Mouse (Mus musculus): ENCODE measurements at regions not wholly inside any gene's neighbourhood (a gene's known extent, or its start where the extent isn't known, plus 50 kb on each side); places are given as distances from the start of the nearest gene placed in this dataset.

GRCm38 (mm10) chr1:169252189-169252588, 279.1 kb downstream of the Nuf2 start:
- TF ChIP-seq CTCF (IDR thresholded peaks at IDR 0.05; ENCODE audit: extremely low read depth, insufficient read depth, low read length): no peak
- TF ChIP-seq POLR2A (IDR thresholded peaks at IDR 0.05; ENCODE audit: extremely low read depth, insufficient read depth, low read length): no peak
- H3K27ac ChIP-seq (ENCODE audit: insufficient read depth, low read length): no peak overlapping the region
- no peaks in the 10 kb centered on the region for H3K4me1 ChIP-seq (ENCODE audit: control insufficient read depth, insufficient read depth, low read length)
- no peak overlapping the region for H3K4me3 ChIP-seq (ENCODE audit: insufficient read depth, low read length)

DNA sequence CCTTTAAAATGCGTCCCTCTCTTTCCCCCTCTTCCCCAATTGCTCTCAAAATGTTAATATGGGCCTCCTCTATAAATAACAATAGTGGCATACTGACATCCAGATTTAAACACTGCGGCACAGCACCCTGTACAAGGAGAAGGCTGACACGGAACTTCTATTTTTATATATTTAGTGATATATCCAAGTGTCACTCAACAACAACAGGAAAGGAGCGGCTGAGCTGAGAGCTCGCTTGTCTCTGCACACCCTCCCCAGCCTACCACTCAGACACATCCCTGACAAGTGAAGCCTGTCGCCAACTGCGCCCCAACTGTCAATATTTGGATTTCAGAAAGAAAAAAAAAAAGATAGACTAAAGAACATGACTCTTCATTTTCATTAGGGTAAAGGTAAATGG, 282.2 kb downstream of the Nuf2 start:
- H3K27ac ChIP-seq (ENCODE audit: insufficient read depth, low read length): no peak overlapping the region
- no peaks in the 10 kb centered on the region for H3K4me1 ChIP-seq (ENCODE audit: control insufficient read depth, insufficient read depth, low read length)
- TF ChIP-seq CTCF (IDR thresholded peaks at IDR 0.05; ENCODE audit: extremely low read depth, insufficient read depth, low read length) (no peak), POLR2A (IDR thresholded peaks at IDR 0.05; ENCODE audit: extremely low read depth, insufficient read depth, low read length) (no peak)
- no peak overlapping the region for H3K4me3 ChIP-seq (ENCODE audit: insufficient read depth, low read length)

DNA sequence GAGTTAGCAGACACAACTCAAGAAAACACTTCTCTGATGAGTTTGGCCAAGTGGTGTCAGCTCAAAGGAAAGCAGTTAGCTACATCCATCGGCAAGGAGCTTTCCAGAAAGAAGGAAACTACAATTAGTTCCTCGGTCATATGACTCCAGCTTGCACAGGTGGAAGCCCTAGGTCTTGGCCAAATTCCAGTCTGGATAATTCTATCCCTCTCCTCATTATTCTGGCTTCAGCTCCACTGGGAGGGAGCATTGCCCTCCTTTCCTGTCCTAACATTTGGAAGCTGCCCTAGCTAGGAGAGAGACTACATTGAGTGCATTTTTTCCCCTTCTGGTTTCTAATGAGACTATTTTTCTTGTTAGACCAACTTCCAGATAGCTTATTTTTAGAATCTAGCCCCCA, 290.9 kb downstream of the Nuf2 start:
- H3K27ac ChIP-seq (ENCODE audit: insufficient read depth, low read length): no peak overlapping the region
- H3K4me3 ChIP-seq (ENCODE audit: insufficient read depth, low read length): no peak overlapping the region
- TF ChIP-seq CTCF (IDR thresholded peaks at IDR 0.05; ENCODE audit: extremely low read depth, insufficient read depth, low read length) (no peak), POLR2A (IDR thresholded peaks at IDR 0.05; ENCODE audit: extremely low read depth, insufficient read depth, low read length) (no peak)
- H3K4me1 ChIP-seq (ENCODE audit: control insufficient read depth, insufficient read depth, low read length): no peaks in the 10 kb centered on the region

GRCm38 (mm10) chr1:169238671-169239090, 292.6 kb downstream of the Nuf2 start:
- Histone ChIP-seq H3K4me1 (ENCODE audit: control insufficient read depth, insufficient read depth, low read length) (no peaks in the 10 kb centered on the region), H3K27ac (ENCODE audit: insufficient read depth, low read length) (no peak overlapping the region), H3K4me3 (ENCODE audit: insufficient read depth, low read length) (no peak overlapping the region)
- no peak for TF ChIP-seq CTCF (IDR thresholded peaks at IDR 0.05; ENCODE audit: extremely low read depth, insufficient read depth, low read length)
- TF ChIP-seq POLR2A (IDR thresholded peaks at IDR 0.05; ENCODE audit: extremely low read depth, insufficient read depth, low read length): no peak

GRCm38 (mm10) chr1:169235276-169235681, 296.0 kb downstream of the Nuf2 start:
- Histone ChIP-seq H3K4me3 (ENCODE audit: insufficient read depth, low read length) (no peak overlapping the region), H3K4me1 (ENCODE audit: control insufficient read depth, insufficient read depth, low read length) (no peaks in the 10 kb centered on the region), H3K27ac (ENCODE audit: insufficient read depth, low read length) (no peak overlapping the region)
- no peak for TF ChIP-seq POLR2A (IDR thresholded peaks at IDR 0.05; ENCODE audit: extremely low read depth, insufficient read depth, low read length)

GRCm38 (mm10) chr1:169233368-169233767, 297.9 kb downstream of the Nuf2 start:
- Histone ChIP-seq H3K4me3 (ENCODE audit: insufficient read depth, low read length) (no peak overlapping the region), H3K4me1 (ENCODE audit: control insufficient read depth, insufficient read depth, low read length) (no peaks in the 10 kb centered on the region), H3K27ac (ENCODE audit: insufficient read depth, low read length) (no peak overlapping the region)
- no peak for TF ChIP-seq CTCF (IDR thresholded peaks at IDR 0.05; ENCODE audit: extremely low read depth, insufficient read depth, low read length)
- no peak for TF ChIP-seq POLR2A (IDR thresholded peaks at IDR 0.05; ENCODE audit: extremely low read depth, insufficient read depth, low read length)

DNA sequence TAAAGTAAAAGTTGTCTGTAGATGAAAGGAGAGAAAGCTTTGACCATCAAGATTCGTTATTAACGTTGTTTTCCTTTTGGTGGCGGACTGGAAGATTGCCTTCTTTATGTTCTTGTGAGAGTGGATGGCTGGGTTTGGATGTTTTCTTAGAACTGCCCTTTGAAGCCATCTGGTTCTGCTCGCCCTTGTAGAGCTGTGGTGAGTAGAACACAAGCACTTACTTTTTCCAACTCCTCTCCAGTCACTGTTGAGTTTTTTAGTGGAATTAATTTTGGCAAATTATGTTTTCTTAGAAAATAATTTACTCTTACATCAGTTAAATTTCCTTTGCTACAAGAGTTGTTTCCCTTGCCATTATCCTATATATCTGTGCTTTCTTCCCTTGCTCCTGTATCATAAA, 301.2 kb downstream of the Nuf2 start:
- TF ChIP-seq POLR2A (IDR thresholded peaks at IDR 0.05; ENCODE audit: extremely low read depth, insufficient read depth, low read length): no peak
- no peak for TF ChIP-seq CTCF (IDR thresholded peaks at IDR 0.05; ENCODE audit: extremely low read depth, insufficient read depth, low read length)
- Histone ChIP-seq H3K4me1 (ENCODE audit: control insufficient read depth, insufficient read depth, low read length) (no peaks in the 10 kb centered on the region), H3K4me3 (ENCODE audit: insufficient read depth, low read length) (no peak overlapping the region), H3K27ac (ENCODE audit: insufficient read depth, low read length) (no peak overlapping the region)

- TF ChIP-seq POLR2A (IDR thresholded peaks at IDR 0.05; ENCODE audit: extremely low read depth, insufficient read depth, low read length): no peak
- TF ChIP-seq CTCF (IDR thresholded peaks at IDR 0.05; ENCODE audit: extremely low read depth, insufficient read depth, low read length): no peak
Measured at GRCm38 (mm10) chr1:169224431-169224830, 306.8 kb downstream of the Nuf2 start.

GRCm38 (mm10) chr1:169187658-169188057, 343.6 kb downstream of the Nuf2 start:
- Histone ChIP-seq H3K4me3 (ENCODE audit: insufficient read depth, low read length) (no peak overlapping the region), H3K27ac (ENCODE audit: insufficient read depth, low read length) (no peak overlapping the region), H3K4me1 (ENCODE audit: control insufficient read depth, insufficient read depth, low read length) (no peaks in the 10 kb centered on the region; the same call in 1 of the 2 replicates)
- TF ChIP-seq CTCF (IDR thresholded peaks at IDR 0.05; ENCODE audit: extremely low read depth, insufficient read depth, low read length) (no peak), POLR2A (IDR thresholded peaks at IDR 0.05; ENCODE audit: extremely low read depth, insufficient read depth, low read length) (no peak)

More at GRCm38 (mm10) chr1:169224431-169224830, 306.8 kb downstream of the Nuf2 start:
- Histone ChIP-seq H3K4me3 (ENCODE audit: insufficient read depth, low read length) (no peak overlapping the region), H3K27ac (ENCODE audit: insufficient read depth, low read length) (no peak overlapping the region), H3K4me1 (ENCODE audit: control insufficient read depth, insufficient read depth, low read length) (no peaks in the 10 kb centered on the region)

DNA sequence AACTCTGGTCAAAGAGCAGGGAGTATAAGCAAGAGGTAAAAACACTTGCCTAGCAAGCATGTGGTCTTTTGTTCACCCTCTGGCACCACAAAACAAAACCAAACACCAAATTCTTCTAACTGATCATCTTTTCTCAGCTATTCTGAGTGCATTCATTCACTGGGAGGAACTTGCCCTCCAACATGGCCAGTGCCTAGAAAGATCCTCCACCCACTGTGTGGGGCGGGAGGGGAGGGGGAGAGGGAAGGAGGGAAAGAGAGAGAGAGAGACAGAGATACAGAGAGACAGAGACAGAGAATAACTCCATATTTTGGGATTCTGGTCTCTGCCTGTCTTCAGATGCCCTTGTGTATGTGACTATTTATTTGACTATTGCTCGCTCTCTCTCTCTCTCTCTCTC, 360.9 kb downstream of the Nuf2 start:
- TF ChIP-seq POLR2A (IDR thresholded peaks at IDR 0.05; ENCODE audit: extremely low read depth, insufficient read depth, low read length): no peak
- no peak for TF ChIP-seq CTCF (IDR thresholded peaks at IDR 0.05; ENCODE audit: extremely low read depth, insufficient read depth, low read length)
- Histone ChIP-seq H3K27ac (ENCODE audit: insufficient read depth, low read length) (no peak overlapping the region), H3K4me3 (ENCODE audit: insufficient read depth, low read length) (no peak overlapping the region), H3K4me1 (ENCODE audit: control insufficient read depth, insufficient read depth, low read length) (no peaks in the 10 kb centered on the region)

GRCm38 (mm10) chr1:169168033-169168432, 363.2 kb downstream of the Nuf2 start:
- Histone ChIP-seq H3K4me1 (ENCODE audit: control insufficient read depth, insufficient read depth, low read length) (no peaks in the 10 kb centered on the region), H3K4me3 (ENCODE audit: insufficient read depth, low read length) (no peak overlapping the region), H3K27ac (ENCODE audit: insufficient read depth, low read length) (no peak overlapping the region)
- TF ChIP-seq POLR2A (IDR thresholded peaks at IDR 0.05; ENCODE audit: extremely low read depth, insufficient read depth, low read length) (no peak), CTCF (IDR thresholded peaks at IDR 0.05; ENCODE audit: extremely low read depth, insufficient read depth, low read length) (no peak)
